Mouse (Mus musculus) testis, adult 2 months (tissue): ENCODE measurements around the gene Sorbs2. TPM values are rescaled to one million over a fixed set of nuclear protein-coding genes. Genes with fewer than 3 reads are reported as not detected.
A peak's percentile ranks its signal among the peaks of the same experiment; 100 is the strongest.
"Not testable (repeated sequence)": the region's sequence is repeated elsewhere in the genome, so short reads cannot be mapped to it uniquely, and the experiment has no call there.

ENCODE experiments used
- H3K27ac ChIP-seq: fragments of 200-500 bp; 2 replicates; pipeline ENCODE4 v1.5.1; 2012; ENCODE audit warnings: low read depth, low read length; ENCODE audit not compliant: control insufficient read depth, insufficient read depth
- H3K27me3 ChIP-seq: fragments of 200-500 bp; 2 replicates; pipeline ENCODE4 v1.6.1; 2012; ENCODE audit warnings: mild to moderate bottlenecking, low read length, moderate library complexity; ENCODE audit not compliant: control insufficient read depth, insufficient read depth
- H3K36me3 ChIP-seq: fragments of 200-500 bp; 2 replicates; pipeline ENCODE4 v1.6.1; 2012; ENCODE audit warnings: mild to moderate bottlenecking, low read length; ENCODE audit not compliant: control insufficient read depth, insufficient read depth
- H3K4me1 ChIP-seq: fragments of 200-500 bp; 2 replicates; pipeline ENCODE4 v1.6.1; 2012; ENCODE audit warnings: low read length; ENCODE audit not compliant: control insufficient read depth, insufficient read depth
- H3K4me3 ChIP-seq: fragments of 200-500 bp; 2 replicates; pipeline ENCODE4 v1.5.1; 2012; ENCODE audit warnings: low read depth, mild to moderate bottlenecking, low read length, moderate library complexity, mixed read lengths; ENCODE audit not compliant: control insufficient read depth
- CTCF ChIP-seq: fragments of 200-500 bp; IDR thresholded peaks from 2 replicates; pipeline ENCODE4 v1.5.1; 2012; ENCODE audit warnings: low read depth, mild to moderate bottlenecking, inconsistent platforms, low read length, moderate library complexity; ENCODE audit not compliant: control insufficient read depth, insufficient read depth, insufficient replicate concordance
- POLR2A ChIP-seq: fragments of 200-500 bp; IDR thresholded peaks from 2 replicates; pipeline ENCODE4 v1.6.1; 2012; ENCODE audit warnings: low read depth, mild to moderate bottlenecking, inconsistent platforms, low read length, moderate library complexity; ENCODE audit not compliant: control insufficient read depth
- polyA plus RNA-seq: library from polyadenylated mRNA; depleted of rRNA; stranded (reverse); fragments of >200 nt; gene quantifications from 2 replicates; pipeline ENCODE4 v1.2.3, GENCODE M21; 2012

The Sorbs2 gene
- polyA plus RNA-seq, 1 experiment: 5.8 TPM

- no peak overlapping the region for H3K4me3 ChIP-seq
- H3K36me3 ChIP-seq: no peaks in the 10 kb centered on the region
- no peaks in the 10 kb centered on the region for H3K27me3 ChIP-seq
- TF ChIP-seq POLR2A: no peak
- no peak for TF ChIP-seq CTCF
- H3K4me1 ChIP-seq: no peaks in the 10 kb centered on the region
- H3K27ac ChIP-seq: no peak overlapping the region; the same call in none of the 2 replicates
Observed at GRCm38 (mm10) chr8:45845906-45846305, 338.3 kb downstream of the Sorbs2 start.

GRCm38 (mm10) chr8:45855118-45855517 lies 347.5 kb downstream of the Sorbs2 start:
- Histone ChIP-seq H3K36me3 (no peaks in the 10 kb centered on the region), H3K27ac (no peak overlapping the region), H3K4me3 (no peak overlapping the region), H3K4me1 (peaks cover 7% of the 10 kb centered on the region), H3K27me3 (no peaks in the 10 kb centered on the region)
- TF ChIP-seq CTCF (no peak), POLR2A (no peak)

- Histone ChIP-seq H3K27me3 (no peaks in the 10 kb centered on the region), H3K27ac (no peak overlapping the region), H3K4me3 (no peak overlapping the region), H3K36me3 (no peaks in the 10 kb centered on the region), H3K4me1 (peaks cover 7% of the 10 kb centered on the region)
- no peak for TF ChIP-seq POLR2A
- TF ChIP-seq CTCF: no peak
Observed at GRCm38 (mm10) chr8:45857734-45858133, 350.1 kb downstream of the Sorbs2 start.

- peaks cover 7% of the 10 kb centered on the region for H3K4me1 ChIP-seq
- no peak for TF ChIP-seq CTCF
- TF ChIP-seq POLR2A: no peak
- H3K27ac ChIP-seq: no peak overlapping the region; the same call in 1 of the 2 replicates
- H3K4me3 ChIP-seq: no peak overlapping the region
- H3K27me3 ChIP-seq: no peaks in the 10 kb centered on the region
- no peaks in the 10 kb centered on the region for H3K36me3 ChIP-seq
Observed at GRCm38 (mm10) chr8:45858391-45858790, 350.8 kb downstream of the Sorbs2 start.

- H3K27me3 ChIP-seq, H3K4me1 ChIP-seq: not testable (repeated sequence)
Observed at GRCm38 (mm10) chr8:45871587-45871986, 364.0 kb downstream of the Sorbs2 start.

GRCm38 (mm10) chr8:45872077-45872476 lies 364.5 kb downstream of the Sorbs2 start:
- Histone ChIP-seq H3K36me3 (no peaks in the 10 kb centered on the region), H3K4me3 (no peak overlapping the region), H3K27me3 (no peaks in the 10 kb centered on the region), H3K4me1 (peaks cover 6% of the 10 kb centered on the region; the same call in 1 of the 2 replicates), H3K27ac (peak overlapping the region; percentile 44; the same call in 1 of the 2 replicates)
- TF ChIP-seq POLR2A: no peak
- TF ChIP-seq CTCF: no peak

More at GRCm38 (mm10) chr8:45871587-45871986, 364.0 kb downstream of the Sorbs2 start:
- not testable (repeated sequence) for H3K36me3 ChIP-seq, H3K4me3 ChIP-seq, H3K27ac ChIP-seq

- Histone ChIP-seq H3K4me1 (peaks cover 6% of the 10 kb centered on the region; the same call in 1 of the 2 replicates), H3K27ac (peak overlapping the region; percentile 43), H3K4me3 (no peak overlapping the region), H3K27me3 (no peaks in the 10 kb centered on the region), H3K36me3 (no peaks in the 10 kb centered on the region)
- TF ChIP-seq CTCF (no peak), POLR2A (no peak)
Observed at GRCm38 (mm10) chr8:45874945-45875626, 367.5 kb downstream of the Sorbs2 start.
